Mouse (Mus musculus): Measurements from ENCODE around the gene Notum.
A peak's percentile ranks its signal among the peaks of the same experiment; 100 is the strongest.

Notum gene

DNA sequence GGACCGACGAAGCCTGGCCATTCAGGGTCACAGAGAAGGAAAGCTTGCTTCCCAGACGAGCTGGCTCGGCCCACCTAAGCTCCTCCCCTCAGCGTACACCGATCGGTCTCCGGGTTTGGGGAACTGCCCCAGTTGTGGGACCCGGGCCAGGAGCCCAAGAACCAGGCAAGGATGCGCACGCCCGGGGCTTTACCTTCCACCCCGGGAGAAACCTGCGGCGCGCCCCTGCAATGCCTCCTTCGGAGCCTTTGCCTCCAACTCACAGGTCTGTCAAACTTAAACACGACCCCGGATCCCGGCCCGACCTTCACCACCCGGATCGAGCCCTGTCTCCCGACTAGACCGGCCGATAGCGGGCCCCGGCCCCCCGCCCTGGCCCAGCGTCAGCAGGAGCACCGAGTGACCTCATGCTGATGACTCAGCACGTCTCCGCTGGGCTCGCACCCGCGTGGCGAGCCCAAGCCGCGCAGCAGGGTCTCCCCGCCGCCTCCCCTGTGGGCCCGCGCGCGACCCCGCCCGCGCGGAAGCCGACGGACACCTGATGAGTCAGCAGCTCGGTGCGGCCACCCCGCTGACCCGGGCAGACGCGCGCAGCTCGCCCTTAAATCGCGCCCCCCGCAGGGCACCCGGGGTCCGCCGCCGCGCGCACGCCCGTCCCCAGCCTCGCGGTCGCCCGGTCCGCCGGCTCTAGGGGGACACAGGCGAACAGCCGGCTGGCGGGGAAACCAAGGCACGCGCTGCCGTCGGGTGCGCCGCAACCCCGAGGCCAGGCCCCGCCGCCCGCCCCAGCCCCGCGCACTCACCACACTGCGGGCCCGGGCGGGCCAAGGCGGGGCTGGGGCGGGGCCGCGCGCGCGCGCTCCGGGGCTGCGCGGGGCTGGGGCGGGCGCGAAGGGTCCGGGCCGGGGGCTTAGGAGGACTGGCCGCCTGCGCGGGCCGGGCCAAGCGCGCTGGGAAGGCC lies 28.1 kb downstream of the Notum start:
- peak; percentile 62 for DNase-seq

DNA sequence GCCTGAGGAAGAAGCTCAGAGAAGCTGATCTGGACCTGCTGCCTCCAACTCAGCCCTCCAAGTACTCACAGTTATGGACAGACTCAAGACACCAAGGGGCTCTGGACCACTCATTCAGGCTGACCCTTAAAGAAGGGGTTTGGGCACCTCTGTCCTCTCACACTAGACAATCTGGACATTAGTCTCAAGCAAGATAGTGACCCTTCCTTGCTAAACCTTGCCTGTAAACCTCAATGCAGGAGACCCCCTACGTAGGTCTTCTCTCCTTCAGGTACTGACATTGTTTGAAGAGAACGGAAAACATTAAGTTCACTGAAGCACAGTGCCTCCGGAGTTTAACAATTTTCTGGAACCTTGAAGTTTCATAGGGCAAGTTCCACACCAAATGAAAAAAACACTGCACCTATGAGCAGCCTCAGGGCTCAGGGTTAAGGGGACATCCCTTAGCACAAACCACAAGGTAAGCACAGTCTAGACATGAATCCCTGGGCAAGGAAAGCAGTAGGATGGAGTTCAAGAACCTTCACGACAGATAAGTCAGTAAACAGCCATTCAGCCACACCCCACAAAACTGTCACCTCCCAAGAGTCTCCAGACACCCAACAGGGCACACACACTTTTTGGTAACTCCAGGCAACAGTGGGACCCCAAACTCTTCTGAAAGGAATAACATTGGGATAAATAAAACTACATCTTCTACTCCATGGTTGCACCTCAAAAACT lies 29.1 kb downstream of the Notum start:
- DNase-seq = no peak

DNA sequence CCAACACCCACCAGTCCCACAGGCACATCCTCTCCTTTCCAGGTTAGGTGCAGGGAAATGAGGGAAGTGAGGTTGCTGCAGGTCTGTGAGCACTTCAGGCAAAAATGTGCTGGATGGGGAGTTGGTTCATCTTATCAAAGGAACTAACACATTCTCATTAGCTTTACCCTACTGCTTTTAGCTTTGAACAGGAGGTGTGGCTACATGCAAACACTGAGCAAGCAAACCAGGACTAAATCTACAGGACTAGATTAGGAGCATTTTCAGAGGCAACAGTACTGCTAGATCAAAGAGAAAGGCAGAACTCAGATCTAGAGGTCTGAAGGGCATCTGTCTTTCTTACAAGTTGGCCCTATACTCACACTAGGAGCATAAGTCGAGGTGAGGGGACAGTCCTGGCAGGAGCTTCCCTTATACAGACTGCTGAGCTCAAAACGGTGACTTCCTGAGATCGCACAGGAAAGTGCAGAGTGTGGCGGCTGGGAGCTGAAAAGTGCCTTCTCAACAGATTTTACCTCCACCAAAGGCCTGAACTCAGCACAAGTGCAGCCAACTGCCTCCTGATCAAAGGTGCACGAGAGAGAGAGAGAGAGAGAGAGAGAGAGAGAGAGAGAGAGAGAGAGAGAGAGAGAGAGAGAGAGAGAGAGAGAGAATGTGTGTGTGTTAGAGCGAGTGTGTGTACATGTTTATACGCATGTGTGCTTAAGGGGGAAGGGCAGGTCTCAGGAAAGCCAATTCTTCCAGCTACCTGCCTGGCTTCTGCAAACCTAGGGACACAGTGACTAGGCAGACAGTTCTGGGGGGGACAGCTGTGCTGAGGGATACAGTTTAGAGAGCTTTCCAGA lies 29.9 kb downstream of the Notum start:
- no peak for DNase-seq

DNA sequence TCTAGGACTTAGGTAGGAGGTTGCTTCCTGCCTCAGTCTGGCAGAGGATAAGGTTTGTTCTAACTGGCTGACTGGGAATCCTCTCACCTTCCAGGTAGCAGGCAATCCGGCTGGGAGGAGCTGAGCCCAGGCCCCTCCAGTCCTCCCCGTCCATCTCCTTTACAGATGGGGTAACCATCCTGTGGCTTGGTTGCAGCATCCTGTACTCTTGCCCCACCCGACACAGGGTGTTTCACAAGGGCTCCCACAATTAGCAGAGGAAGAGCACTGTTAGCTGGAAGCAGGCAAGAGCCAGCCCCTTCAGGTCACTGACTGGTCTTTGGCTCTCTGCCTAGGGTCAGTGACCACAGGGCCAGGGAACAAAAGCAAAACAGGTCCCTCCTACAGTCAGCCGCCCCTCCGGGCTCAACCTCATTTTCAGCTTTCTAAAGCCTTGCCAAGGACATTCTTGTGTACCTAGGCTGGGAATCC lies 30.5 kb downstream of the Notum start:
- no peak for DNase-seq

DNA sequence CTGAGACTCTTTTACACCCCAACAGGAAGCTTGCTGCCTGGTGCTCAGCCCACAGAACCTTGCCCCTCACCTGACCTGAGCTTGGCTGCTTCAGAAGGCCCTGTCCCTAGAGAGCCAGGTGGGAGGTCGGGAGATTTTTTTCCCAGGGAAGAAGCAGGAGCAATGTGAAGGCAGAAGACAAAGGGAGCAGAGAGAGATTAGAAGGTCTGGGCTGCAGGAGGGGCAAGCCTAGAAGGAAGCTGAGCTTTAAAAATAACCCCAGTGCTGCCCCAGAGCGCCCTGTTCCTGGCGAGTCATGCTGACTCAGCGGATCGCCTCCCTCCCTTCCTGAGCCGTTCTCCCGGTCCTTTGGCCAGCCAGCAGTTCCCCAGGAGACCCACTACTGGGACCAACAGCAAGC lies 31.1 kb downstream of the Notum start:
- no peak for DNase-seq

DNA sequence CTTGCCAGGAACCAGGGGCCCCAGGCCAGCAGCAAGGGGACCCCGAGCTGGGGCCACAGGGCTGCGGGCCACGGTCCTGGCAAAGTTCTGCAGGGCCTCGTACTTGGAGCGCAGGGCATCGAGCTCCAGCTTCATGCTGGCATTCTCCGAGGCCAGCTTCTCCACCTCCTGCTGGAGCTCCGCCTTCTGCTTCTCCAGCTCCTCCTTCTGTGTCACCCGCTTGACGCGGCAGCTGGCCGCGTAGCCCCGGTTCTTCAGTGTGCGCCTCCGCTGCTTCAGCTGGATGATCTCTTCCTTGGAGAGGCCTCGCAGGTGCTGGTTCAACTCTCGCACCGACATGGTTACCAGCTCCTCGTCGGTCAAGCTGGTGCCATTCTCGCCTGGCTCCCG lies 31.6 kb downstream of the Notum start:
- DNase-seq = no peak

DNA sequence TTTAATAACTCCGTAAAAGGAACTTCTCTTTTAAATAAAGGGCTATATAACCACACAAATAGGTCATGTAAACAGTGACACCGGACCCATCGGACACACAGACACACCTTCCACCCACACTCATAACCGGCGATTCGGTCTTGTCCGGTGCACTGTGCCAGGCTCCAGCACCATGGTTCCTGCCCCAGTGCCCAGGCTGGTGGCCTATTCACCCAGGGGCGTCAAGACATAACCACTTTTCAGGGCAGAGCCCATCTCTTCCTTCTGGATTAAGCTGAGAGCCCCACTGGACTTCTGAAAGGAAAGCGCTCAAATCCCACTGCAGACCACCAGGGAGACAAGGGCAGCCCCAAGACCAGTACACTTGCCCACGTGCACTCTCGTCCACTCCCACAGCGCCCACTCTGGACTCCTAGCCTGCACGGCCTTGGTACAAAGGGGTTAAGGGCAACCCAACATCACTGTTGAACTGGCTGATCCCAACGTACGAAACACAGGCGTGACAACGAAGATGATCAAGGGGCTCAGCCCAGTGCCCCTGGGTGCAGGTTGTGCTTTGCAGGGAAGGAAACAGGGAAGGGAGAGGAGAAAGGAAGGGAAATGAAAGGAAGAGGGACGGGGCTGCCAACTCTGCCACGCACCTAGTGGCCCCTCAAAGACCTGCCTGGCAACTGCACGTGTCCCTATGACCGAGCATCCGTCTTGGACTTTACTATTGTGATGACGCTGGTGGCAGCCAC lies 32.2 kb downstream of the Notum start:
- DNase-seq = no peak

DNA sequence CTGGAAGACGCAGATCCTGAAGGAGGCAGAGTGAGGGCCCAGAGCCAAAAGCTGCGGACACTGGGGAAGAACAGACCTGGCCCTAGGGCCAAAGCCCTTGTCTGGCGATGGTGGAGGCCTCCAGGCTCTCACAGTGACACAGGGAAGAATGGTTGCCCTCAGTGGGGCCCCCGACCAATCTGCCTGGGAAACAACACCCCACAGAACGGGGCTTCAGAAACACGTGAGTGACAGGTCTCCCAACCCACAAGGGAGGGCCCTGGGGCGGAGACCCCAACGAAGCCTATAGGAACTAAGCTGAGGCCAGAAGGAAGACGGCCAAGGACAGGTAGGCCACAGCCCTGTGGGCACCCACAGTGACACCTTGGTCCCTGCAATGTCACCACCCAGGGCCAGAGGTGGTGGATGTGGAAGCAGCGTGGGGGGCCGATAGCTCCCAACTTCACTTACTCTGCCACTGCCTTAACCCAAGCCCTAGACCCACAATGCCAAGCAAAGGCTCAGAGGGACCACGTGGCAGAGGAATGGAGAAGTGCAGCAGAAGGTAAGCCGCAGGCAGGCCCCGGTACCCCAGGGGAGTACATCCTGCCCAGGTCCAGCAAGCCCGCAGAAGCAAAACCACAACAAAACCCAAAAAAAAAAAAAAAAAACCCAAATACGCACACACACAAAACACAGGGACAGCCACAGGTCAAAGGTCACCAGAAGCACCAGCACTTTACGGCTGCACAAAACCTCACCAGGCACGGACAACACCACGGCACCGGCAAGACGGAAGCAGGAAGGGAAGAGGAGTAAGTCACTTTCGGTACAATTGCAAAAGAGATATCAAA lies 33.3 kb downstream of the Notum start:
- DNase-seq = no peak

DNA sequence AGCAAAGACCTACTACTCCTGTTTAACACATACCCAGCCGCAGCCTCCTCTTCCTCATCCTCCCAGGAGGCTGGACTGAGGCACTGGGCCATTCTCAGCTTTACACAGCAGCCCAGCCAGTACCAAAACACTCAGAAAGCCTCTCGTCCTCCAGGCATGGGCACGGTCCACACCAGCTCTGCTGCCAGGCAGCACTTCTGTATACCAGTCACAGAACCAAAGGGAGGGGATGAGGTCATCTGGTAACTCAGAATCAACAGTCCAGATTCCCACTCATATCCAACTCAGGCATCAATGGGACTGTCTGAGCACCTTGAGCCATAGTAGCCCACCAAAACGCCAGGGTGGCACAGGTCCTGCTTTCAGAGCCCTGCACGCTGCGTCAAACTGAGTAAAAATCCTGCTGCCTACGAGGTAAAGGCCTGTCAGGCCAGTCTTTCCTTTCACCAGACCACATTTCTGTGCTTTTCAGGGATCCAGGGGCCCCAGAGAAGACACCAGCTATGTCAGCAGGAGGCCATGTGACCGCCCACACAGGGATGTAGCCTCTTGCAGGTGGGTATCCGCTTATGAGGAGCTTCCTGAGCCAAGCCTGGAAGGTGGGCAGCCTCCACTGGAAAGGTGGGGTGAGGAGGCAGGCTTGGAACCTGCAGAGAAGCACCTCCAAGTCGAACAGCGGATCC lies 34.0 kb downstream of the Notum start:
- DNase-seq = no peak

DNA sequence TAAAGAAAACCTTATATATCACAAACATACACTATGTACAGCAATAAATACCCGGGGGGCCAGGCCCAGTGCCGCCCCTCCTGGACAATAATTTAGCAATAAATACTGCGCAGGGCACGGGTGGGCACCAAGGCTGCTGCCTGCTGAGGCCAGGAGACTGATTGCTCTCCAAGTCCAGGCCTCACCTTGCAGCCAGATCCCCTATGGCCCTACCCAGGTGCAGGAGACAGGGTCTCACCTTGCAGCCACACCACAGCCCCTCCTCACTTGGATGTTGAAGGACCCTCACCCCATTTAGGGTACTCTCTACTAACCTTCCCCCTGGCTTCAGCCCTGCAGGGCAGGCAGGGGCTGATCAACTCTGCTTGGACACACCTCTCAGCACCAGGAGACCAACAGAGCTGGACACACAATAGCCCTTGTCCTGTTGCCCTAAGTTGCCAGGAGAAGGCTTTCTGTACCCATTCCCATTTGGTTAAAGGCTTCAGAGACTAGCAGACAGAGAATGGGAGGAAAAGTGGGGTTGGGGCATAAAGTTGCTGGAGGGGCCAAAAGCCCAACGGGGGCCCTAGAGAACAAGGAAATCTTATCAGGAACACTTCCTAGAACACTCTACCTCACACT lies 35.7 kb downstream of the Notum start, which contains the start of gene Sirt7:
TSS of gene Sirt7 (minus strand) at position 89 of the 624 bp plus-strand sequence.
- DNase-seq = no peak

DNA sequence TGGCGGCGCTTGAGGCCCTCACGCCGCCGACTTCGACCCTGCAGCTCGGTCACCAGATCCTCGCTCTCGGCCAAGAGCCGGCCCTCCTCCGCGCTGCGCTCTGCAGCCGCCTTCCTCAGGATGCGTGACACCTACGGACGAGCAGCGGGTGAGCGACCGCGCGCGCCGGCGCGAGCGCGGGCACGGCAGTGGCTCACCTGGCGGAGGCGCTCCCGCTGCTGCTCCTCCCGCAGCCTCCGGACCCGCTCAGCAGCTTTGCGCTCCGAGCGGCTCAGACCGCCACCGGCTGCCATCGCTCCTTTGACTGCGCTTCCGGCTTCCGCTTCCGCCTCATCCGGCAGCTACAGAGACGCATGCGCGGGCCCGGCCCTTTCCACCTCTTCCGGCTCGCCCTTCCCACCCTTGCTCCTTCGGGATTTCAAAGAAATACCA lies 36.3 kb downstream of the Notum start:
- peak; percentile 78 for DNase-seq

DNA sequence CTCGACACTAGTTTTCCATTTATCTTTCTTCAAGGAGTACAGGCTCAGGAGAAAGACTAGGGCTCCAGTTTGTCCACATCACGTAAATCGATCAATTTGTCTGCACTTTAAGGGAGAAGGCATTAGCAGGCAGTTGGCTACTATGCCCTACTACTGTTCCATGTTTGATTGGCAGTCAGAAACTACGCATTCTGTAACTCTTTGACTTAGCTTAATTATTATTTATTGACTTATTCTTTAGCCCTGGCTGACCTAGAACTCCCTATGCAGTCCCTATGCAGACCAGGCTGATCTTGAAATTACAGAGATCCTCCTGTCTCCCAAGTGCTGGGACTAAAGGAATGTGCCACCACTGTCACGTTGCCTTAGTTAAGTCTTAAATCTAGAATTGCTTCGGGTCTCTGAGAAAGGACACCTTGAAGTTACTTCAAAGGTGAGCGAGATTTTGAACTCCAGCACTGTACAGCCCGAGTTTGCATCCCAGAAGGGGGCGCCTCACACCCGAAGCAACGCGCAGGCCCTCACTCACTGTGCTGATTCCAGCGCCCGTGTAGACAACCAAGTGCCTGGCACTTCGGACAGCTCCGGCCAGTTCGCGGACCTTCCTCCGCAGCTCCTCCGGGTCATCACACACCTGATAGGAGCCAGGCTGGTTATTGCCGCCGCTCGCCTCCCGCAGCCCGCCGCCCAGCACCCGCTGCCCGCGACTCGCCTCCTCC lies 36.9 kb downstream of the Notum start:
- DNase-seq = no peak

DNA sequence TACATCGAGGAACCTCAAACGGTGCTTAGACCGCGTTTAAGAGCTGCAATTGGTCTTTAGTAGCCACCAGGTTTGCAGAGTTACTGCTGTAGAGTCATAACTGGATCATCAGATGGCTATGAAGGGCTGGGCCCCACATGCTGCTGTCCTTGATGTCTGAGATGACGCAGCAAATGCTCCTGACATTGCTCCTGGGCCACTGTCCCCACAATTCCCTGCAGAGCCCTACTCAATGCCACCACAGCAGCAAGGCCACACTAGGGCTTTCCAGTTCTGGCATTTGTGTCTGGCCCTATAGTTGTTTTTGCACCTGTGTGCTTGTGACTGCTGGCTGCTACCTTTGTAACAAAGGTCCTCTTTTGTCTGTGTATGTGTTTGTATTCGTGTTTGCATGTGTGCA lies 38.2 kb downstream of the Notum start:
- no peak for DNase-seq

DNA sequence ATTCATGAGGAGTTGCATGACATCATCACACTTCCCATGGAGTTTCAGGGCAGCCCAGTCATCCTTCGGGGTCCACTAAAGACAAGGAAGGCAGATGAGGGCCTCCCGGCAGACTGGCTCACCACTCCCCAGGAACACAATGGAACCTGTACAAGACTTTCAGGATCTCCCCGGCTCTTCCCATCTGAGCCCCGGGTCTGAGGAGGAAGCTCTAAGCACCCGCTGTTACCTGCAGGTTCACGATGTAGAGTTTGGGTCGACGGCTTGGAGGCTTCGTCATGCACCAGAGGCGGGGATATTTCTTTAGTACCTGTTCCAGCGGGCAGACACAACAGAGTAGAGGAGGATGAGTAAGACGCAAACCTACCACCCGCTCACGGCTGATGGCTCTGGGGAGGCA lies 40.8 kb downstream of the Notum start:
- DNase-seq = no peak

DNA sequence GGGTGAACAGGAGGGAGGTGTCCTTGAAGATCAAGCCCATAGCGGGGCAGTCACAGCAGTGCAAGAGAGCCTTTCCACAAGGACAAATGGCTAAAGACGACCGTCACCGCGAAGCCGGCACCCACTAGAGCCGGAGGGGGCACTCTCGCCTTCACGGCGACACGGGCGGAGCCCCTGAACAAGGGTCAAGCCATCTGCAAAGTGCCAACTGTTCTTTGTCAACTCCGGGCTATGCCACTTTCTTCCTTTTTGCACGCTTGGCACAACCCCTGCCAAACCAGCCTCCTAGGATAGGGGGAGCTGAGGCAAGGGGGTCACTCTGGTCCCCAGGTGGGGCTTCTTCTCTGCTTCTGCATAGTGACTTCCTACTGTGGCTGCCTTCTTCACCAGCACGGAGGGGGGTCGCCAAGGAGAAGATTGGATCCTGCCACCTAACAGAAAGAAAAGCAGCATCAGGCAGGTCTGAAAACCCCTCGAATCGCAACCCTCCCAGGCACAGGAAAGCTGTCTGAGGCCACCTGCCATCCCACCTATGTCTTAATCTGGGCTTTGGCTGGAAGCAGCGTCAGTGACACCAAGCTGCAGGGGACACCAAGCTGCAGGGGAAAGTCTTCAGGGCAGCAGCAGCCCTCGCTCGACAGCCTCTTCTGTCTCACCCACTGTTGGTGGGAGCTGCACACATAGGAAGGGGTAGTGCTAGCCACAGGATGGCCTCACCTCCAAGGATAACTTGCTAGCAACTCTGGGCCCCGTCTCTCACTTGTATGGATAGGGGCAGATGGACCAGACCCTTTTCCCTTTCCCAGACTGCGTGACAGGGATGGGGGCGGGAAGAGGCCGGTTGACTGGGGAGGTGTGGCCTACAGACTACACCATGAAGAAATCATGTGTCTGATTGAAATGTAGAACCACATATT lies 42.1 kb downstream of the Notum start:
- DNase-seq = no peak

DNA sequence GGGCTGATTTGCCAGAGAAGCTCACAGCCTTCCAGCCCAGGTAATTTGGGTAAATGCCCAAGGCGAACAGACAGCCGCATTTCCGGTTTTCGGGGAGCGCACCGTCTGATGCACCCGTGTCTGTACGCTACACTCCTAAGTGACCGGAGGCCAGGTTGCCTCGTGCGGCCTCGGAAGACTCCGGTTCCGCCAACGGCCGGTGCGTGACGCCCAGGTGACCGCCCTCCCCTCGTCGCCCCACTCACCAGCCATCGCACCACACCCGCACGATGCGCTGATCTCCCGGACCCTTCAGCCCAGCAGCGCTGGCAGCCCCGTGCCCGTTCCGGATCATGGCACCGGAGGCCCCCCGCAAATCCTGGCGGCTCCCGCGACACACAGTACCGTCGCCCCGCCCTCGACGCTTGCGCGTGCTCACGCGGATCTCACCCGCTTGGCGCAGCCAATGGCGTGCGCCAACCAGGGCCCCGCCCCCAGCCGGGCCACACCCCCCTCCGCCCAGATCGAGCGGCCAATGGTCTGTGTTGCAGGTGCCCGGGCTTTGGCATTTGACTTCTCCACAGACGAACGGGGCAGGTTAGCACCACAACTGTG lies 43.4 kb downstream of the Notum start, which contains the start of gene Pcyt2:
TSS of gene Pcyt2 (minus strand) at position 418 of the 594 bp plus-strand sequence.
- DNase-seq = peak; percentile 91

DNA sequence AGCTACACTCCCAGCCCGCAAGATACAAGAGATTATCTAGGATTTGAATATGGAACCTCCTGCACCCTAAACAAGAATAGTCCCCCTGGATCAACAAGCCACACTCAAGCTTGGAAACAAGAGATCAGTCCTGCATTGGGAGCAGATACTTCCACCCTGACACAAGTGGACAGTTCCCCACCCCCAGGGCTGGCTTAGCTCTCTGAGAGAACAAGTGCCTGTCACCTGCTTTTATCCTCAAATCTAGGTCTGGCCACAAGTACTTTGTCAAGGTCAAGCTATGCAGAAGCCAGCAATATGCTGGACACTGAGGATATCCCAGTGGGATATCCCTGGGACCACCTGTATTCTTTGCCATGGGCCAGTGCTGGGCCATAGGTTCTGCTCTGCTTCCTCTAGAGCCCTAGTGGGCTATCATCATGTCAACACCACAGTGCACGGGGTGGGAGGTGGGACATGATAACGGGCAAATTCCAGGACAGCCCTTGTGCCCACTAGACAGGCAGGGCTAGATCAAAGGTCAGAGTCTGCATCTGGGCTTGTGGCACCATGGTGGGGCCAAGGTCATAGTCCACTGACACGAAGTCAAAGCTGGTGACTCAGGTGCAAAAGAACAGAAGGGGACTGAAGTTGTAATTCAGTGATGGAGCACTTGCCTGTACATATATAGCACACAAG lies 44.2 kb downstream of the Notum start:
- DNase-seq = no peak

All from cerebellum, adult 8-10 months (tissue).